Mouse (Mus musculus): ENCODE results near the gene Adamts7. TPM values are rescaled to one million over a fixed set of nuclear protein-coding genes. Genes with fewer than 3 reads are reported as not detected.

Adamts7 gene
- polyA plus RNA-seq, 1 experiment, result 4.6 TPM

DNA sequence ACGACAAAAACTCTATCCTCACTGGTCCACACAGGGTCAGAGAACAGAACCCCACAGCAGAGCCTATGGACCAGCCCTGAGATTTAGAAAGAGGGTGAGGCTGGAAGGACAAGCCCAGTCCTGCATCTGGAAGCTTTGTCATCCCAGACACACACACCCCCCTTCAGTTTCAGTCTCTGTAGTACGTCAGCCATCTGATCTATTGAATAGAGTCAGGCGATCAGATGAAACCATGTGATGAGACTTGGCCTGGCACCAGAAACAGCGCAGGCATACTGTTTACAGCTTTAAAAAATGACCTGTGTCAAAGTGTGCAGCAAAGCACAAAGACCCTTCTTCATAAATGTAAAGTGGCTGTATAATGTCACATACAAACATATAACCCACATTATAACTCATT, 77.7 kb downstream of the Adamts7 start:
- no peak for TF ChIP-seq POLR2A (IDR thresholded peaks at IDR 0.05; ENCODE audit: low read depth, low read length)
- H3K36me3 ChIP-seq (ENCODE audit: control insufficient read depth, insufficient read depth, low read length), result no peaks in the 10 kb centered on the region
- peaks cover 6% of the 10 kb centered on the region; the same call in 1 of the 2 replicates for H3K4me1 ChIP-seq (ENCODE audit: control insufficient read depth, insufficient read depth, insufficient read length)
- no peak overlapping the region for H3K27ac ChIP-seq (ENCODE audit: insufficient read depth, low read length)
- H3K27me3 ChIP-seq (ENCODE audit: control insufficient read depth, insufficient read depth, low read length), result no peaks in the 10 kb centered on the region
- WGBS, result 81% methylated on average over 4 of the region's 4 CpGs
- DNase-seq (ENCODE audit: low read depth in 1 of 2, low spot score in 2 of 2), result no peak
- H3K4me3 ChIP-seq (ENCODE audit: extremely low read depth, insufficient read depth, insufficient read length), result no peak overlapping the region

DNA sequence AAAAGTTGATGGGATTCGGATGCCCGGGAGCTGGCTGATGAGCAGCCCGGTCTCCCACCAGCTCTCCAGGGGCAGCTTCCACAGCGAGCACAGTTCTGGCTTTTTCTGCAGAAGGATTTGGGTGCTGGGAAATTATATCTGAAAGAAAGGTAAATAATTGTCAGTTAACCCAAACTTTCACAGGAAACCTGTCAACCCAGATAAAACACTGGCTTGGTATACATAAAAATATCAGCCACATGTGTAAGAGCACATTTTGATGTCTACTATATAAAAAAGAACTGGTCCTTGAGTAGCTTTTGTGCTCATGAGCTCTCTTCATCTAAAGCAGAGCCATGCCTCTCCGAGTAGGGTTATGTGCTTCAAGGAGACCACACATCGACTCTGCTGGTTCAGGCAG, 78.2 kb downstream of the Adamts7 start:
- 81% methylated on average over 6 of the region's 6 CpGs for WGBS
- no peaks in the 10 kb centered on the region for H3K36me3 ChIP-seq (ENCODE audit: control insufficient read depth, insufficient read depth, low read length)
- no peak overlapping the region for H3K4me3 ChIP-seq (ENCODE audit: extremely low read depth, insufficient read depth, insufficient read length)
- no peak for DNase-seq (ENCODE audit: low read depth in 1 of 2, low spot score in 2 of 2)
- H3K27me3 ChIP-seq (ENCODE audit: control insufficient read depth, insufficient read depth, low read length), result no peaks in the 10 kb centered on the region
- TF ChIP-seq CTCF (IDR thresholded peaks at IDR 0.05; ENCODE audit: extremely low read depth, insufficient read depth, insufficient read length, insufficient replicate concordance) (no peak), POLR2A (IDR thresholded peaks at IDR 0.05; ENCODE audit: low read depth, low read length) (no peak)
- H3K27ac ChIP-seq (ENCODE audit: insufficient read depth, low read length), result no peak overlapping the region
- peaks cover 6% of the 10 kb centered on the region; the same call in 1 of the 2 replicates for H3K4me1 ChIP-seq (ENCODE audit: control insufficient read depth, insufficient read depth, insufficient read length)

DNA sequence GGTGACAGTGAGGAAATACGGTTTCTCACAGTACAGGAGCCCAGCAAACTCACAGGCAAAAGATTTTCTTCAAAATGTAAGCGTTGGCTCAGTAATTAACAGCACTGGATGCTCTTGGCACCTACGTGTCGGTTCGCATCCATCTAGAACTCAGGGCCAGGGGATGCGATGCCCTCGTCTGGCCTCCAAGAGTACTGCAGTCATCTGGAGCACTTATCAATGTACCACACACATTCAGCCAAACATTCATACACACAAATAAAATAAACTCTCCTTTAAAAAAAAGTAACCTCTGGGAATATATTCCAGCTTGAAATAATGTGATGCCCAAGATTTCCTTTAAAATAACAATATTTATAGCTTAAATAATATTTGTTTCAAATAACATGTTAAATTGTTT, 78.7 kb downstream of the Adamts7 start:
- Histone ChIP-seq H3K4me3 (ENCODE audit: extremely low read depth, insufficient read depth, insufficient read length) (no peak overlapping the region), H3K27ac (ENCODE audit: insufficient read depth, low read length) (no peak overlapping the region), H3K4me1 (ENCODE audit: control insufficient read depth, insufficient read depth, insufficient read length) (peaks cover 6% of the 10 kb centered on the region; the same call in 1 of the 2 replicates), H3K27me3 (ENCODE audit: control insufficient read depth, insufficient read depth, low read length) (no peaks in the 10 kb centered on the region), H3K36me3 (ENCODE audit: control insufficient read depth, insufficient read depth, low read length) (no peaks in the 10 kb centered on the region)
- WGBS, result 82% methylated on average over 7 of the region's 7 CpGs
- TF ChIP-seq POLR2A (IDR thresholded peaks at IDR 0.05; ENCODE audit: low read depth, low read length) (no peak), CTCF (IDR thresholded peaks at IDR 0.05; ENCODE audit: extremely low read depth, insufficient read depth, insufficient read length, insufficient replicate concordance) (no peak)
- DNase-seq (ENCODE audit: low read depth in 1 of 2, low spot score in 2 of 2), result no peak

GRCm38 (mm10) chr9:90242291-90242690, 79.4 kb downstream of the Adamts7 start:
- 76% methylated on average over 6 of the region's 6 CpGs for WGBS
- Histone ChIP-seq H3K27ac (ENCODE audit: insufficient read depth, low read length) (peak overlapping the region; percentile 82), H3K4me1 (ENCODE audit: control insufficient read depth, insufficient read depth, insufficient read length) (peaks cover 6% of the 10 kb centered on the region; the same call in 1 of the 2 replicates), H3K4me3 (ENCODE audit: extremely low read depth, insufficient read depth, insufficient read length) (no peak overlapping the region), H3K36me3 (ENCODE audit: control insufficient read depth, insufficient read depth, low read length) (no peaks in the 10 kb centered on the region), H3K27me3 (ENCODE audit: control insufficient read depth, insufficient read depth, low read length) (no peaks in the 10 kb centered on the region)
- TF ChIP-seq POLR2A (IDR thresholded peaks at IDR 0.05; ENCODE audit: low read depth, low read length), result no peak
- TF ChIP-seq CTCF (IDR thresholded peaks at IDR 0.05; ENCODE audit: extremely low read depth, insufficient read depth, insufficient read length, insufficient replicate concordance), result no peak
- no peak for DNase-seq (ENCODE audit: low read depth in 1 of 2, low spot score in 2 of 2)

GRCm38 (mm10) chr9:90242855-90243254, 80.0 kb downstream of the Adamts7 start:
- Histone ChIP-seq H3K4me3 (ENCODE audit: extremely low read depth, insufficient read depth, insufficient read length) (no peak overlapping the region), H3K27me3 (ENCODE audit: control insufficient read depth, insufficient read depth, low read length) (no peaks in the 10 kb centered on the region), H3K36me3 (ENCODE audit: control insufficient read depth, insufficient read depth, low read length) (no peaks in the 10 kb centered on the region), H3K27ac (ENCODE audit: insufficient read depth, low read length) (peak overlapping the region; percentile 82), H3K4me1 (ENCODE audit: control insufficient read depth, insufficient read depth, insufficient read length) (peaks cover 3% of the 10 kb centered on the region; the same call in 1 of the 2 replicates)
- 18% methylated on average over 7 of the region's 7 CpGs for WGBS
- peak in 1 of 2 experiments; percentile 20 for DNase-seq (ENCODE audit: low read depth in 1 of 2, low spot score in 2 of 2)
- TF ChIP-seq POLR2A (IDR thresholded peaks at IDR 0.05; ENCODE audit: low read depth, low read length) (no peak), CTCF (IDR thresholded peaks at IDR 0.05; ENCODE audit: extremely low read depth, insufficient read depth, insufficient read length, insufficient replicate concordance) (peak; percentile 5; the same call in 1 of the 2 replicates)

GRCm38 (mm10) chr9:90244301-90245151, 81.7 kb downstream of the Adamts7 start:
- TF ChIP-seq CTCF (IDR thresholded peaks at IDR 0.05; ENCODE audit: extremely low read depth, insufficient read depth, insufficient read length, insufficient replicate concordance) (no peak), POLR2A (IDR thresholded peaks at IDR 0.05; ENCODE audit: low read depth, low read length) (no peak)
- no peaks in the 10 kb centered on the region for H3K27me3 ChIP-seq (ENCODE audit: control insufficient read depth, insufficient read depth, low read length)
- peak overlapping the region; percentile 62 for H3K27ac ChIP-seq (ENCODE audit: insufficient read depth, low read length)
- WGBS, result 64% methylated on average over 15 of the region's 15 CpGs
- H3K4me1 ChIP-seq (ENCODE audit: control insufficient read depth, insufficient read depth, insufficient read length), result peaks cover 3% of the 10 kb centered on the region; the same call in 1 of the 2 replicates
- H3K36me3 ChIP-seq (ENCODE audit: control insufficient read depth, insufficient read depth, low read length), result no peaks in the 10 kb centered on the region
- no peak overlapping the region for H3K4me3 ChIP-seq (ENCODE audit: extremely low read depth, insufficient read depth, insufficient read length)
- no peak for DNase-seq (ENCODE audit: low read depth in 1 of 2, low spot score in 2 of 2)

- peak overlapping the region; percentile 62 for H3K27ac ChIP-seq (ENCODE audit: insufficient read depth, low read length)
- H3K4me3 ChIP-seq (ENCODE audit: extremely low read depth, insufficient read depth, insufficient read length), result no peak overlapping the region
These were observed 82.3 kb downstream of the Adamts7 start for GRCm38 (mm10) chr9:90245206-90245605.

More at GRCm38 (mm10) chr9:90245206-90245605, 82.3 kb downstream of the Adamts7 start:
- no peak for DNase-seq (ENCODE audit: low read depth in 1 of 2, low spot score in 2 of 2)
- Histone ChIP-seq H3K4me1 (ENCODE audit: control insufficient read depth, insufficient read depth, insufficient read length) (peaks cover 3% of the 10 kb centered on the region; the same call in 1 of the 2 replicates), H3K36me3 (ENCODE audit: control insufficient read depth, insufficient read depth, low read length) (no peaks in the 10 kb centered on the region), H3K27me3 (ENCODE audit: control insufficient read depth, insufficient read depth, low read length) (no peaks in the 10 kb centered on the region)
- 25% methylated on average over 6 of the region's 6 CpGs for WGBS
- TF ChIP-seq POLR2A (IDR thresholded peaks at IDR 0.05; ENCODE audit: low read depth, low read length) (no peak), CTCF (IDR thresholded peaks at IDR 0.05; ENCODE audit: extremely low read depth, insufficient read depth, insufficient read length, insufficient replicate concordance) (no peak)

Data from spleen, adult 2 months (tissue).